Mouse (Mus musculus) thymus, postnatal 14 days (tissue): ENCODE results near the gene Wnt7a.

ENCODE experiments used
- DNase-seq: peaks from one replicate; pipeline ENCODE4 v3.0.0; 2021

Gene Wnt7a

DNA sequence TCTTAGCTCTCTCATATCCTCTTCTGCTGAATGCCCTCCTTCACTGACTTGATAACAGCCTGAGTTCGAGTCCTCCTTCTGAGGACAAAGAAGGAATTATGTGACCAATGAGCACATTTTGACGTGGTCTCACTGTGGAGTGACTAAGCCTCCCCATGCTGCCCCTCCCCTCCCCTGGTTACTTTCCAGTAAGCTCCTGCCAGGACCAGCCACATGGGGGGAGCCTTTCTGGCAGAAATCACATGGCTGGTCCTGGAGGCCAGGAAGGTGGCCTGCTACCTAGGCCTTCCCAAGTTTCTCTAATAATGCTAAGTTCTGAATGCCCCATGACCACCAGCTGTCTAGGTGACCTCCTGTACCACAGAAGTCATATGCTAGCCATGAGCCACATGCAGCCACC is 27.3 kb downstream of the Wnt7a start:
- no peak for DNase-seq

DNA sequence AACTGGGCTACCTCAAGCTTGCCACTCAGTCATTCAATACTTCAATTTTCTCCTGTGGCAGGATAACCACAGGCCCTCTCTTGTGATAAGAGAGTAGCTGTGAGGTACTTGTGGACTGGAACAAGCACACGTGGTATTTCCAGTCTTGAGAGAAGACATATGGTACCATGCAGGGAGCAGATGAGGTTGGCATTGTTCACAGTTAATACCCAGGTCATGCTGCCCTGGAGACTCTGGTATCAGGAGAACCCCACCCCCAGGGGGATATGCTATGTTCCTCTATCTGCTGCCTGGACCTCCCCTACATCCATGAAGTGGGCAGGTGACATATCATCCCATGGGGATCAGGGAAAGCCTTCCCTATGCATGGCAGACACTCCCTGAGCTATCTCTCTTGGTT is 27.9 kb downstream of the Wnt7a start:
- no peak for DNase-seq

DNA sequence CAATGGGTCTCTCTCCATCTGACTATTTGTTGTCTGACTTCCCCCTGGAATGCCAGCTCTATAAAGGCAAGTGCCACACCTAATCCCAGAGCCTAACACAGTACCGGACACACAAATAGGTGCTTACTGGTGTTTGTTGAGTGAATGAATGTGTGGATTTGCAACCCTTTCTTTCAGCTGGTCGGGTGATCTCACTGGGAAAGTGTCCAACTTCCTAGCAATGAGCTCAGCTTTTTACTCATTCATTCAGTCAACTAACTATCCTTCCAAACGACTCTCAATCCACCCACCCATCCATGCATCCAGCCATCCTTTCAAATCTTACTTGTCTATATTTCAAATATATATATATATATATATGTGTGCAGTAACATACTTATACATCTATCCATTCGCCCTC is 31.3 kb downstream of the Wnt7a start:
- no peak for DNase-seq

DNA sequence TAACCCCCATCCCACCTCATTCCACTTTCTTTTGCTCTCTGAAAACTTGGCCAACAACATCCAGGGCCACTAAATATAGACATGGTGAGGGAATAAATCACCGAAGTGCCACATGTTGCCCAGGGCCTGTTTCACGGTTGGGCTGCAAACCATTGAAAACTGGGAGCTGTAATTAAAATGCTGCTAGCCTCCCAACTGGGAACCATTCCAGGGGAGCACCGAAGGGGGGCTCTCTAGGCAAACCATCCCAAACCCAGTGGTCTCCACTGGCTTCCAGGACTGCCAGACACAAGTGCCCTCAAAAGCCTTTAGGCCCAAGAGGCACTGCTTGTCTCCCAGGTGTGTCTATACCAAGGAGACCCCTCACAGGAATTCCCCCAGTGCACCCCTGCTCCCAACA is 31.9 kb downstream of the Wnt7a start:
- no peak for DNase-seq

- DNase-seq: no peak
These were observed 38.2 kb downstream of the Wnt7a start for GRCm38 (mm10) chr6:91372977-91373376.

DNA sequence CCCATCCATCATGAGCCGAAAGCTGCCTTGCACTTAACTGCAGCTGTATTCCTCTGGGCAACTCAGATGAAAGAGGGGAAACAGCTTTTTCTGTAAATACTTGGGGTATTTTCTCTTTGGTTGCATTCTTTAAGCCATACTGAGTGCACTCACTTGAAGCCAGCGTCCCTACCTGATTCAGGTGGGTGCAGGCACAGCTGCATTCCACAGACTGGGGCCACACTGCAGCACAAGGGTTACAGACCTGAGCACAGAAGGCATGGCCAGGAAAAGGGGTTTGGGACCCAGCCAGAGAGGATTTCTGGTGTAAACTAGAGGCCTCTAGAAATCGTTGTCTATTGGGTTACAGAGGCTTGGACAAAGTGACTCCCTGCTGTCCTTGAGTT is 38.6 kb downstream of the Wnt7a start:
- no peak for DNase-seq

DNA sequence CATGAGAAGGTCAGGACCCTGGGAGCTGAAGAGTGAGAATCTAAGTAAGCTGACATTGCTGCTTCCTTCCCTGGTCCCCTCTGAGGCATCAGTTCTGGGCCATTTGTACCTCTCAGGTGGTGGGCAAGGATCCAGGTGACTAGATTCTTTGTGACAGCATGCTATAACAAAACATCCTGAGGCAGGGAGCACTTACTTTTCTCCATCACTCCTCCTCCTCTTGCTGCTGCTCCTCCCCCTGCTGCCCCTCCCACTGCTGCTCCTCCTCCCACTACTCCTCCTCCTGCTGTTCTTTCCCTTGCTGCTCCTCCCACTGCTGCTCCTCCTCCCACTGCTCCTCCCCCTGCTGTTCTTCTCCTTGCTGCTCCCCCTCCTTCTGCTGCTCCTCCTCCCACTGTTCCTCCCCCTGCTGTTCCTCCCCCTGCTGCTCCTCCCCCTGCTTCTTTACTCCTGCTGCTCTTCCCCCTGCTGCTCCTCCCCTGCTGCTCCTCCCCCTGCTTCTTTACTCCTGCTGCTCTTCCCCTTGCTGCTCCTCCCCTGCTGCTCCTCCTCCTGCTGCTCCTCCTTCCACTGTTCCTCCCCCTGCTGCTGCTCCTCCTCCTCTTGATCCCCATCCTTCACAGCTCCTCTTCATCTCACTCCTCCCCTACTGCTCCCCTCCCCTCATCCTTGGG is 39.1 kb downstream of the Wnt7a start:
- no peak for DNase-seq

- DNase-seq: no peak
These were observed 44.4 kb downstream of the Wnt7a start for GRCm38 (mm10) chr6:91366781-91367180.

- DNase-seq: no peak
These were observed 45.7 kb downstream of the Wnt7a start for GRCm38 (mm10) chr6:91365480-91365879.

DNA sequence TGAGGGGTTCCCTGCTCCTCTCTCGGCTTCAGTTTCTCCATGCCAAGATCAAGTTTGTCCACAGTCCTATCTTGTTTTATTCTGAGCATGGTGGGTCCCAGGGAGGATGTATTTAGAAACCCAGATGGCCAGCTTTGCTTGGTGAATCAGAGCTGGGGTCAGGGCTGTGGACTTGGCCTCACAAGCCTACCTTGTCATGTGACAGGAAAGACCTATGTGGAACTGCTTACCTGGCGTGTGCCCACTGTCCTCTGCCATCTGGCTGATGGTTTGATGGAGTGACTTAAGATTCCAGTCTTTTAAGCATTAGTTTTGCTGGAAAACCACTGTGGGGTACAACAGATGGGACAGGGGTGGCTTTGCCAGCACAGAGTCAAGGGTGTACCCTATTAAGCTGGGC is 48.4 kb downstream of the Wnt7a start:
- DNase-seq: no peak

DNA sequence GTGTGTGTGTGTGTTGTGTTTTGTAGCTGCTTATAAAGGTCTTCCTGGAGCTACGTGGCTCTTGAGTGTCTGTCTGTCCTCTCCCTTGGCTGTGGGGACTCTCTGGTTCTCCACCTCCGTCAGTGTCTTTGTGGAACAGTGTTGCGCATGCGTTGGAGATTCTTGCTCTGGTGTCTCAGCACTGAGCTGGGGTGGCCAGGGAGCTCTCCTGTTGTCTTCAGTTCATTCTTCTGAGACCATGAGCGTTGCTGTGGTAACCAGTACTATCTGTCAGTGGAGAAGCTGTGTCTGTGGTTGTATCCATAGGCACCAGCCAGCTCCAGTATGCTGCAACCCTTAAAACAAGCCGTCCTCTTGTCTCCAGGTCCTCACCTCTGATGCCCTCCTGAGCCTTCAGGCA is 50.2 kb downstream of the Wnt7a start:
- DNase-seq: no peak

GRCm38 (mm10) chr6:91360371-91360690 is 50.8 kb downstream of the Wnt7a start:
- DNase-seq: no peak

- no peak for DNase-seq
These were observed 51.3 kb downstream of the Wnt7a start for GRCm38 (mm10) chr6:91359672-91360370.

DNA sequence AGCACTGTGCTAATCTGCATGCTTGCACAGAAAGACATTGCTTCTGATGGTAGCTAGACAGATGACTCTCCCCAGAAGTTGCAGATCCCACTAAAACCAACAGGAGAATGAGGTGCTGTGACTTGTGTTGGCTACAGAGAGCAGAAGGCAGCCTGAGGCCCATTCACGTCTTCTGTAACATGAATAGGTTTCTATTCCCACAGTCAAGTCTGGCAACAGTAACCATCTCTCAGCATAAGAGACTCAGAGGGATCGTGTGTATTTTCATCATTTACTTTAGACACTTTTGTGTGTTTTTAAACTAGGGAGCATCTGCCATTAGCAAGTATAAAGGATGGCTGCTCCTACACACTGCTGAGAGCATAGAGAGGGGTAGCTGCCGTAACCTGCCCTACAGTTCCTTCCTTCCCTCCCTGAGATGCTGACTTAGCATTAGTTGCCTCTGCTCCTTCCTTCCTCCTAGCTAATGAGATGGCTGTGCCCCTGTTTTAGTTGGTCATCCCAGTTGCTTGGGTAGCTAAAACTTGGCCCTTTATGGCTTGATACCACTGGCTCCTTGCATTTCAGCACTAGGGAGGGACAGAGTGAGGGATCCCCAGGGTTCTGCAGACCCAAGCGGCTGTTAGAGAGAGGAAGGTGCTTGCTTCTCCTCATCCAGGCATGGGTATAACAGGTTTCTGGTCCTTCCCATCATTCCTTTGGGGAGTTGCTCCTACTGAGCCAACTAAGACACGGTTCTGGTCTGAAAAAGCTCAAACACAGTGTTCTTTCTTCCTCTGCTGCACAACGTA is 52.1 kb downstream of the Wnt7a start:
- no peak for DNase-seq

DNA sequence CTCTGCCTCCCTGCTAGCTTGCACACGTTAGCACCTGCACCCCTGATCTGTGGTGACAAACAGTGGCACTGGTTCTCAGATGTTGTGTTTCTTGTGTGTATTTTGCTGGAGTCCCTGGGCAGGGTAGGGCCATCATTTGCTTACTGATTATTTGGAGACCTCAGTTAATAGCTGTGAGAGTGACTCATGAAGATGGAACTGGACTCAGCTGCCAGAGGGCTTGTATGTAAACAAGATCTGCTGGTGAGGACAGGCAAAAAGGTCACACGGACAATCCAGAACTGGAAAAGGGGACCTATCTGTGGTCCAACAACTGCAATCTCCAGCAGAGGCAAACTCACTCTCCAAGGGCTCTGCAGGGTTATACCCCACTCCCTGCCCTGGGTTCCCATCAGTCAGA is 52.8 kb downstream of the Wnt7a start:
- DNase-seq: no peak

- DNase-seq: no peak
These were observed 53.8 kb downstream of the Wnt7a start for GRCm38 (mm10) chr6:91357238-91357876.

DNA sequence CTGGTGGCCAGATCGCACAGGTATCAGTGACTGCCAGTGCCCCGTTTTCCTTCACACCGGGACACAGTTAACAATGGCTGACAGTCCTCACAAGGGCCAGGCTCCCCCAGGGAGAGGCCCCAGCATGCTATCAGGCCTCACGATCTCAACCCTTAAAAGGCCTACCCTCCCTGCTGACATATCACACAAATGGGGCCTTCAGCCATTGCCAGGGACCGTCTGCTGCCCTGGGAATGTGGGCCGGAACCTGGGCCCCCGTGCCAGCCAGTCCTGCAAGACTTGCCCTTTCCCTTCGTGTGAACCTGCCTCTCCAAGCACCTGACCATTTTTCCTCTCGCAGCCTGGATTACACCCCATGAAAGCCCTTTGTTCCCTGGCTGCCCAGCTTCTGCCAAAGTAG is 61.5 kb downstream of the Wnt7a start:
- DNase-seq: no peak

DNA sequence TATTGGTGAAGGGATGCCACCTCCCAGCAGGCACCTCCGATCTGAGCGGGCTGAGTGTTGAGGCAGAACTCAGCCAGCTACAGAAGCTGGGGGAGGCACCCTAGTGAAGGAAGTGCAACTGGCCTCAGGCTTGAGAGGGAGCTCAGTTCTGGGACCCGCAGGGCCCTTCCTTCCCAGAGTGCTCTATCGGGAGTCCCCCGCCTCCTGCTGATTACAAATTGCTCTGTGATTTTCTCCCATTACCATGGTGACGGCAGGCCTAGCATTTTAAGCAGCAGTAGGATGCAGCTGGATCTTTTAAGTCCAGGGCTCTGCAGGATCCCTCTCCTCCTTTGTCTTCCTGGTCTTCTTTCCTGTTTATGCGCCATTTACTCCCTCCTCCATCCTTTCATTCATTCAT is 63.4 kb downstream of the Wnt7a start:
- no peak for DNase-seq

- DNase-seq: no peak
These were observed 64.3 kb downstream of the Wnt7a start for GRCm38 (mm10) chr6:91346906-91347156.

- no peak for DNase-seq
These were observed 64.9 kb downstream of the Wnt7a start for GRCm38 (mm10) chr6:91346071-91346905.

GRCm38 (mm10) chr6:91345091-91345490 is 66.1 kb downstream of the Wnt7a start:
- DNase-seq: no peak

DNA sequence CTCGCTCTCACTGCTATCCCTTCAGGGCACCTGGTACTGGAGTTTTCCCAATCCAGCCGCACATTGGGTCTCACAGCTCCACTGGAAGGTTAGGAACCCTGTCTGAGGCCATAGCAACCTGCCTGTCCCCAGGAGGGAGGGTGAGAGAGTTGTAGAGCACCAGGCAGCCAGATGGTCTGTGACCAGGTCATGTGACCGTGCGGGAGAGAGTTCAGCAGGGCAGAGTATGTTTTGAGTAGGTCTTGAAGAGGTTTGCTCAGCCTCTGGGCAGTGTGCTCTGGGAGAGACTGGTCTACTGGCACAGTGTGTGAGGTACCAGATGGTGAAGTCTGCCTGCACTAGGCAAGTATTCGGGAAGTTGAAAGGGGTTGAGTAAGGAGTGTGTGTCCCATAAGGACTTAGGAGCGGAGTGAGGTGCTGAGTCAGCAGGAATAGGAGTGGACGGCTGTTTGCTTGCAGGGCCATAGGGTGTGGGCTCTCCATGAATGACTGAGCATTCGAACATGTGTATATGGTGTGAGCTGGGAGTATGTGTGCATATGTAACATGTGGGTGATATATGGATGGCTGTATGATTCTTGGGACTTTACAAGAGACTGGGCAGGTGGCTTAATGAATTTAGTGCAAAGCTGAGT is 71.4 kb downstream of the Wnt7a start:
- no peak for DNase-seq

GRCm38 (mm10) chr6:91335470-91335869 is 75.7 kb downstream of the Wnt7a start:
- DNase-seq: no peak
